Mouse (Mus musculus) frontal cortex, adult (tissue): ENCODE results near the gene Rnpepl1.

Experiments
- ATAC-seq: cut with Nextera tagmentation; 2 replicates; pipeline ENCODE4 v1.9.2; 2017; ENCODE audit warnings: mild to moderate bottlenecking, moderate library complexity, mixed read lengths; ENCODE audit not compliant: low TSS enrichment

The Rnpepl1 gene

DNA sequence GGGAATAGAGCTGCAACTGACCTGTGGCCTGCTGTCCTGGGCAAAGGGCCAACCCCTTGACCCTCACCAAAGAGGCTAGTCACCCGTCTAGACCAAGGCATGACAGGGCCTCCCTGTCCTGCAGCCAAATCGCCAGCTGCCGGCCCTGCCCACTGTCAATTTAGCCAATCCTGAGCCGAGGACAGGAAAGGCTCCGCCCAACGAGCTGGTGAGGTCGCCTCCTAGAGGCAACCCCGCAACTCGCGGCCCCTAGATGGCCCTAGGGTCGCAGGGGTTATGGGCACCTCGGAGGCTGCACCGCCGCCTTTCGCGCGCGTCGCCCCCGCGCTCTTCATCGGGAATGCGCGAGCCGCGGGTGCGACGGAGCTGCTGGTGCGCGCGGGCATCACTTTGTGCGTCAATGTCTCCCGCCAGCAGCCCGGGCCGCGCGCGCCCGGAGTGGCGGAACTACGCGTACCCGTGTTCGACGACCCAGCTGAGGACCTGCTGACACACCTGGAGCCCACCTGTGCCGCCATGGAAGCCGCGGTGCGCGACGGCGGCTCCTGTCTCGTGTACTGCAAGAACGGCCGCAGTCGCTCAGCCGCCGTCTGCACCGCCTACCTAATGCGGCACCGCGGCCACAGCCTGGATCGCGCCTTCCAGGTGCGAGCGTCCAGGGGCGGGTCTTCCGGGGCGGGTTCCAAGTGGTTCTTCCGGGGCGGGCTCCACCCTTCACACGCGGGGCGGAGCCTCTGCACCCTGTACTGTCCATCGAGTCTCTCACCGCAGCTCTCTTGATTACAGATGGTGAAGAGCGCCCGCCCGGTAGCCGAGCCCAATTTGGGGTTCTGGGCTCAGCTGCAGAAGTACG, 3.6 kb upstream of the Rnpepl1 start, which contains the start of gene Dusp28:
Gene Dusp28, plus strand, starts transcription at position 203 of the 853 bp plus-strand sequence.
- peak; percentile 53 for ATAC-seq

DNA sequence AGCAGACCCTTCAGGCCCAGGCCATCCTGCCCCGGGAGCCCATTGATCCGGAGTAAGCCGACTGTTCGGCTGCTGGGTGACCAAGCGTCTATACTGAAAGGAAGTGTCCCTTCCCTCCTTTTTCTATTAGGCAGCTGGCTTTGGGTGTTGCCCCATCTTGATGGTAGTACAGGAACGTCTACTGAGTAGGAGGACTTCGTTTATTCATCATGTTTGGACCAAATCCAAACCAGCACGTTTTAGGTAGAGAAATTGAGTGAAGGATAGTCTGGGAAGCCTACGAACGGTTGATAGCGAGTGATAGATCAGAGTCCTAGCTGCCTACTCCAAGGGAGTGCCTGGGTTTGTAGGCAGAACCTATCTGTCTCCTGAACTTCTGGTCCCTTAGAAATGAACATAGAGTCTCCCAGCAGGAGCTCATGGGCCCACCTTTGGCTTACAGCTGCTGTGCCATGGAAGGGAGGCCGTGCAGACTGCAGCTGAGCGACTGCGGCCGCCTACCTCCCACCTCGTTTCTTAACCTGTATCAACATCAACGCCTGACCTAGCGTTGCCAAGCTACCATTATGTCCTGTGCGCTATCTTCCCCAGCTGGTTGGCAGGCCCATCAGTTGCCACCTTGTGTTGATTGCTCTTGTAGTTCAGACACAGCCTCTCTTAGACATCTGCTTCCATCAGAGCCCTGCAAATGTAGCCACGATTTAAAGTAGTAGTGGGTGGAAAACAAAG, 2.8 kb upstream of the Rnpepl1 start:
- no peak for ATAC-seq

DNA sequence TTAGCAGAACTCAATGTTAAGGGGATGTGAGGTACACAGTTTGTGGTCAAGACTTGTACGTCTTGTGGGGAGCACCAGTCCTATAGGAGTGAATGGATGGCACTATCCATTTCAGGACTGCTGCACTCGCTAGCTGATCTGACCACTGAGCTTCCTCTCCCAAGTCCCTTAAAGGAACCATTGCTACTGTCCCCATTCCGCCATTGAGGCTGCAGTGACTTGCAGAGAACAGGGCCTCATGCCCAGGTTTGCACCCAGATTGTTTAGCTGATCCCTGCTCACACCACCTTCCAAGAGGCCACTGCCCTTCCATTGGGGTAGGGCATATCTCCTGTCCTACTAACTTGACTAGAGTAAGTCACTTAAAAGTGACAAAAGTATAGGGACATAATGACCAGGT, 1.9 kb upstream of the Rnpepl1 start:
- ATAC-seq = no peak

DNA sequence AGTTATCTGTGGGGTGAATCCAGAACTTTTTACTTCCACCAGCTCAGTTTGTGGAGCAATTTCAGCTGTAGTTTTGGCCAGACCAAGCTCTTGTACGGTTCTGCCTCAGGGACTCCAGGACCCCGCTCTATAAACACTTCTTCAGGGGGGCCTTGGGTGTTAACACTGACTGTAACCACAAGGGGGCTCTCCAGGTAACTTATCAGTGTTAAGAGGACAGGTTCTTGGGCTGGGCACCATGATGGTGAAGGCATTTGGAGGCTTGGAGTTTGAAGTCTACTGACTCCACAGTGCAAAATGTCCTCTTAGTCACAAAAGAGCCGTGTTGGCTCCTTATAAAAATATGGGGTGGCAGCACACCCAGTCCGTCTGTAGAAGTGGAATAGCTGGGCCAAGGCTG, 1.5 kb upstream of the Rnpepl1 start:
- ATAC-seq = no peak

DNA sequence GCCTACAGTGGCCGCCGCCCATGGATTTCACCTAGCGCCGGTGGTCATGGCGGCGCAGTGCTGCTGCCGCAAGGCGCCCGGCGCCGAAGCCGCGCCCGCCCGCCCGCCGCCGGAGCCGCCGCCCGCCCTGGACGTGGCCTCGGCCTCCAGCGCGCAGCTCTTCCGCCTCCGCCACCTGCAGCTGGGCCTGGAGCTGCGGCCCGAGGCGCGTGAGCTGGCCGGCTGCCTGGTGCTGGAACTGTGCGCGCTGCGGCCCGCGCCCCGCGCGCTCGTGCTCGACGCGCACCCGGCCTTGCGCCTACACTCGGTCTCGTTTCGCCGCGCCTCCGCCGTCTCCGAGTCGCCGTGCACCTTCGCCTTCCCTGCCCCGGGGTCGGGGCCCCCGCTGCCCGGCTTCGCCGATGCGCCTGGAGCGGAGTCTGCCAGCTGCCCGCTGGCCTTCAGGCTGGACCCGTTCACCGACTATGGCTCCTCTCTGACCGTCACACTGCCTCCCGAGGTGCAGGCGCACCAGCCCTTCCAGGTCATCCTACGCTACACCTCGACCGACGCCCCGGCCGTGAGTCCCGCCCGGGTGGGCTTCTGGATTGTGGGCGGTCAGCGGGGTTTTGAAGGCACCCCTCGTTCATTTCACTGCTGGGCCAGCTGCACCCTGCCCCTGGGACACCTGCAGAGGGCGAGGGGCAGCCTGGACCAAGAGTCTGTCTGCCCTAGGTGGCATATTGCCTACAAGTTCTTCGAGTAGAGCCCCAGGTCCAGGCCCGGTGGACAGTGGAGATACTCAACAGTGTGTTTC, 540 bp downstream of the Rnpepl1 start:
- ATAC-seq = peak; percentile 14

DNA sequence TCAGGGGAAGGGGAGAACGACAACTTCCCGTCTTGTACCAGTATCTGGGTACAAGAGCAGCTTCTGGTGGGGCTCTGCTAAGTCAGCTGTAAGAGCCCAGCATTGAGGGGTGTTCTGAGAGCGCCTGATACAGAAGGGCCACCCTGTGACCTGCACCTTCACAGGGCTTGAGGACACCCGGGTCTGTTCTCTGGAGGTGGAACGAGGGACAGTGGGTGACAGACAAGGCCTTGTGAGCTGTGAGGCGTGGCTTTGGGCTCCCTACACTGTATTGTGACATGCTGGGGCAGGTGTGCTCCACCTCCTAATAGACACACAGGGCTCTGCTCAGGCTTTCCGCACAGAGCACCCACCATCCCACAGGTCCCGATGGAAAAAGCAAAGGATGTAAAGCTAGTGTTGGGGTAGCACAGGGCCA, 1.1 kb downstream of the Rnpepl1 start:
- no peak for ATAC-seq

DNA sequence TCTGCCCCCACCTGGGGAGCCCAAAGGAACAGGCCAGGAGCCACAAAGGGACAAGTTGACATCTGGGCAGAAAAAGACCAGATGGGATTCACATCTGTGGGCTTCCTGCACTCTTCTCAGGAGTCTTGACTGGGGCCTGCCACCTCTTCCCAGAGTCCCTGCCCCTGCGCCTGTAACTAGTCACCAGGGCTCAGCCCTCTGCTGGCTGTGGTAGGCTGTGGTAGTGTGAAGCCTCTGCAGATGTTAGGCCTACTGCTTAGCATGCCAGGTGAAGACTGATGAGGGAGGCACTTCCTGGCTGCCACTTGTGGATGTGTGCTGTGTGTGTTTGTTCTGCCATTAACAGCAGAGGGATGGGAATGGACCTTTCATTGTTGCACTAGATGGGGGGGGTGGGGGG, 1.7 kb downstream of the Rnpepl1 start:
- ATAC-seq = no peak

DNA sequence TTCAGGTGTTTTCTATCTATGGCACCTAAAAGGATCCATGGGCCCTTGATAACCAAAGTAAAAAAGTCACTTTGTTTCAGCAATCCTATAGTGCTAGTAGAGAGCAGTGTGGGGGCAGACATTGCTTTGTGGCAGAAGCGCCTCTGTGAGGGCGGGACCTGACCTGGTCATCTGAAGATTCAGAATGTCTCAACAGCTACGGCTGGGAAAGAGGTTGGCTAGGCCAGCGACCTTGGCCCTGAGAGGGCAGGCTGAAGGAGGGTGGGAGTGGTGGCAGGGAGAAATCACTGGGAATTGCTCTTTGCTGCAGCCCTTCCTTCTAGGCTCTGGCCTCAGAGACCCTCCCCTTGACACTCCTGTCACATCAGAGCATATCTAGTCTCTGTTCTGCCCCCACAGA, 3.7 kb downstream of the Rnpepl1 start:
- no peak for ATAC-seq

DNA sequence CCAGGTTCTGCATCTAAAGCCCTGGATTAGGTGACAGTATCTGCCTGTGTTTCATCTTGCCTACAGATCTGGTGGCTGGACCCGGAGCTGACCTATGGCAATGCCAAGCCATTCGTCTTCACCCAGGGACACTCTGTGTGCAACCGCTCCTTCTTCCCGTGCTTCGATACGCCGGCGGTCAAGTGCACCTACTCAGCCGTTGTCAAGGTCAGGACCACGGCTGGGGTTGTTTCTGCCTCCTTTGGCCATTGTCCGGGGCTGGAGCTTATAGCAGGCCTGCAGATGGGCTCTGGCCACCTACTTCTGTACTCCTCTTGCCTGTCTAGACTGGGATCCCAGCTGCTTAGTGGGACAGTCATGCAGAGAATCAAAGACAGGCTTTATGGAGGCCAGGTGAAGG, 4.4 kb downstream of the Rnpepl1 start:
- ATAC-seq = no peak

DNA sequence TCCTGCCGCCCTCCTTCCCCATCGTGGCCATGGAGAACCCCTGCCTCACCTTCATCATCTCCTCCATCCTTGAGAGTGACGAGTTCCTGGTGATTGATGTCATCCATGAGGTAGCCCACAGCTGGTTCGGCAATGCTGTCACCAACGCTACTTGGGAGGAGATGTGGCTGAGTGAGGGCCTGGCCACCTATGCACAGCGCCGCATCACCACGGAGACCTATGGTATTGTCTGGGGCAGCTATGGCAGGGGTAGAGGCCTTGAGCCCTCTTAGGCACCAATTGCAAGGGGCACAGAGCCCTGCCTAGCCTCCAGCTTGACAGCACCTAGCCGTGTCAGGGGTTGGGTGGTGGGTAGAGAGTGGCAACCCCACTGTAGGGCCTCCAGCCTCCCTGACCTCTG, 6.1 kb downstream of the Rnpepl1 start:
- ATAC-seq = no peak

DNA sequence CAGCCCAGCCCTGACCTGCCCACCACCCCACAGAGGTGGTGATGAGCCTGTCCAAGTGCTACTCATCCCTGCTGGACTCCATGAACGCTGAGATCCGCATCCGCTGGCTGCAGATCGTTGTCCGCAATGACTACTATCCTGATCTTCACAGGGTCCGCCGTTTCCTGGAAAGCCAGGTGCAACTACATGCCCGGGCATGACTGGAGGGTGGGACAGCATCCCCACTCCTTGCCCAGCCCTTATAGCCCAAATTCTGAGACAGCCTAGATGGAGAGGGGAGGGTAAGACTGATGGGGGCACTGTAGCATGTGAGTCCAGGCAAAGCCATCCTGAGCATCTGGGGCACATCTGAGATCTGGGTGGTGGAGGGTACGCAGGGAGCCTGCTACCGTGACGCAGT, 8.6 kb downstream of the Rnpepl1 start:
- no peak for ATAC-seq

DNA sequence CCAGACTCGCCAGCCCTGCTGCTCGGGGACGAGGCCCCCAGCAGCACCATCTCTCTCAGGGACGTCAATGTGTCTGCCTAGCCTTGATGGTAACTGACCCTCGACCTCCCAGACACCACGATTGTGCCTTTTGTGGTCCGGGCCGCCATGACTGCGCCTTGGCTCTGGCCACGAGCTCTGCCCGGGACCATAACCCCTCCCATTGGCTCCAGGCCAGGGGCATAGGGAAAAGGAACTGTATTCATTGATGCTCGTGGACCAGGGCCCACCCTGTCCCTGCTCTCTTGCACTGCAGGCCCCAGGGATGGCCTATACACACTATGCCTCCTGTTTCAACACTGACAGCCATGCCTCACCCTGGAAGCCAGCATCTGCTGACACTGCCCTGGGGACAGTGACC, 9.2 kb downstream of the Rnpepl1 start:
- ATAC-seq = no peak

DNA sequence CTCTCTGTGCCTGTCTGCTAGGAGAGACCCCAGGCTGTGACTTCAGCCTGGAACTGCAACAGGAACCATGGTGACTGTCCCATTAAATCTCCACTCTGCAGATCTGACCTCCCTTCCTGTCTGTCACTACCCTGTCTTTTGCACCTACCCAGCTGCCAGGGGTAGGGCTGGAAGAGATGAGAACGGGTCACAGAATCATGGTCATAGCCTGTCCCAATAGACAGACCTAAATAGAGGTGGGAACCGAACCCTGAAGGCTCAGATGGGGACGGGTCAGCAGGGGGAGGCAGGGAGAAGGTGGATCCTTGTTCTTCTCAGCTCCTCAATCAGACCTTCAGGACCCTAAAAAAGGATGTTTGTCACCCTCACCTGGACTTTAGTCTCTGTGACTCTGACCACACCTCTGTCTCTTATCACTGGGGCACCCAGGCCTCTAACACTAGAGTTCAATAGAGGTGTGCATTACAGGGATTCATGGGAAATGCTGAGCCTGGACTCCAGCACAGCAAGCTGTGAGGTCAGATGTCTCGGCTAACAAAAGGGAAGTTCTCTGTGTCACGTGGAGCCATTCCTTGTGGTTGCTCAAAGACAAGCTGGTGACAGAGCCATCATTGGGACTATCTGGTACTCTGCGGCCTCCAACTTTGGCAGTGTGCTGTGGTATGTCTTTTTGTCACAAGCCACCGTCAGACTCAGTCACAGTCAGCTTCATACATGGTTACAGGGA, 10.1 kb downstream of the Rnpepl1 start:
- no peak for ATAC-seq

DNA sequence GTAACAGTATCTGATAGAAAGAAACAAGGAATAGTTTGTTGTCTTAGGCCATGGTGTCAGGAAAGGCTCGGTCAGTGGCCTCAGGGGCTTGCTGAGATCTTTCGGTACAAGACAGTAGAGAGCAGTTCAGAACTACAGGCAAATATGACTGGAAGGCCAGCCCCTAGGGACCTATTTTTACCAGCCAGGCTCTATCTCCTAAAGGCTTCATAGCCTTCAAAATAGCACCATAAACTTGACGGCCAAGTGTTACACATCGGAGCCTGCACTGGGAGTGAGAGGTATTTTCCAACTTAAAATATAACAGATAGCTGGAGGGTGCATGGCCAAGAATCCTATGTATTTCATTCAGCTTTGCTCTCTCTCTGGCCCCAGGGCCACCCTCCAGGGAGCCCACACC, 10.9 kb downstream of the Rnpepl1 start:
- no peak for ATAC-seq

DNA sequence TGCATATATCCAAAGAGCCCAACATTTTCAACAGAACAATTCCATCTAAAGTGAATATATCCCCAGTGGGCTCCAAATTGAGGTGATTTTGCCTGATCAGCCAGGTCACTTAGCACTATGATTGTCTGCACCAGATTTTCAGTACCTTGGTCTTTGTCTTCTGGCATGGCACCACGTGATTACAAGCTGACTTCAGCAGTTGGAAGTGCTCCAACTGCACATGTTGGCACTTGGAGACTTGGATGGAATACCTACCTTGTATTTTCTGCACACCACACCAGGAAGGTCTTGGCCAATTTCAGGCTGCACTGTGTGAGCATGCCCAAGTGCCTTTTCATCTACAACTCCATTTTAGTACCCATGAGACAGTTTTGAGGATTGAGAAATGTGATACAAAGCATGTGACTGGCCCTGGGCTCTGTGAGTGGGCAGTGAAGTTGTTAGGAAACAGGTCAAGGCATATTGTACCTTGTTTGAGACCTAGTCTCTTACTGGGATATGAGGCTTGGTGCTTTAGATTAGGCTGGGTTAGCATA, 19.7 kb downstream of the Rnpepl1 start:
- no peak for ATAC-seq

DNA sequence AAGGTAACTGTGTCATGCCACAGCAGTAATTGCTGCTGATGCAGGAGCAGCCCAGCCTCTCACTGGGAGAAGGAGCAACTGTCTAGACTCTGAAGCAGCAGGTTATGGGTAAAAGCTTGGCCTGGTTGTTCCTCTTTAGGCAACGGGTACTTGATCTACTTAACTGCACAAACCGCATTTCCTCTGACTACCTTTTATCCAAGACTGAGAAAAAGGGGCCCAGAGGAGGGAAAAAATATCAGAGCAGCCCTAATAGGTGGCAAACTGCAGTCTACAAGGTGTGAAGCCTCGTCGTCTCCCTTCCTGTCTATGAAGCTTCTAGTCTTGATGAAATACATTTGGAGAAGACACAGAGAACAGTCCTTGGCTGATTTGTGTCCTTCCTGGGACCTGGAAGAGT, 23.0 kb downstream of the Rnpepl1 start:
- no peak for ATAC-seq

DNA sequence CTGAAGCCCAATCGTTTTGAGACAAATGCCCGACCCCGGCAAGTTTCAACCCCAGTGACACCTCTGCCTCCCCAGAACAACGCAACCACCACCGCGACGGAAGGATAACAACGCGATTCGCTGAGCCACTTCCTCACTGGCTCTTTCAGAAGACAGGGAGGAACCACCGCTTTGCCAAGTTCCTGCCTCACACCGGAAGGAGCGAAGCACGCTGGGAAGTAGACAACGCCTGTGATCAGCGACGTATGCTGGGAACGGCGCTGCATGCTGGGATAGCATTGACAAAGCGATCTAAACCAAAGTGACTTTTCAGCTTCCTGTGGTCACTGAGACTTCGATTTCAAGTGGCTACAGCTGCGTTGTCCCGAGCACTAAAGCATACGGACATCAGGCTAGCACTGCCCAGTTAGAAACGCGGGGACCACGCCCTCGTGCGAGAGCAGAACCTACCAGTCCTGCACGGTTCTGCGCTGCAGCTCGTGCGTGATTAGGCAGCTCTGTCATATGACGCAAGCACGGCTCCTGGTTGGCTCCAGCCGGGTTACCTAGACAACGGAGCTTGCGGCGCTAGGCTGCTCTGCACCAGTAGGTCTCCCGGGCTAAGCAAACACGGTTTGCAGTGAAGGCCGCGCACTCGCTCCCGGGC, 23.7 kb downstream of the Rnpepl1 start, which contains the start of gene Capn10:
Gene Capn10, plus strand, starts transcription at position 195 of the 646 bp plus-strand sequence.
- ATAC-seq = peak; percentile 98

DNA sequence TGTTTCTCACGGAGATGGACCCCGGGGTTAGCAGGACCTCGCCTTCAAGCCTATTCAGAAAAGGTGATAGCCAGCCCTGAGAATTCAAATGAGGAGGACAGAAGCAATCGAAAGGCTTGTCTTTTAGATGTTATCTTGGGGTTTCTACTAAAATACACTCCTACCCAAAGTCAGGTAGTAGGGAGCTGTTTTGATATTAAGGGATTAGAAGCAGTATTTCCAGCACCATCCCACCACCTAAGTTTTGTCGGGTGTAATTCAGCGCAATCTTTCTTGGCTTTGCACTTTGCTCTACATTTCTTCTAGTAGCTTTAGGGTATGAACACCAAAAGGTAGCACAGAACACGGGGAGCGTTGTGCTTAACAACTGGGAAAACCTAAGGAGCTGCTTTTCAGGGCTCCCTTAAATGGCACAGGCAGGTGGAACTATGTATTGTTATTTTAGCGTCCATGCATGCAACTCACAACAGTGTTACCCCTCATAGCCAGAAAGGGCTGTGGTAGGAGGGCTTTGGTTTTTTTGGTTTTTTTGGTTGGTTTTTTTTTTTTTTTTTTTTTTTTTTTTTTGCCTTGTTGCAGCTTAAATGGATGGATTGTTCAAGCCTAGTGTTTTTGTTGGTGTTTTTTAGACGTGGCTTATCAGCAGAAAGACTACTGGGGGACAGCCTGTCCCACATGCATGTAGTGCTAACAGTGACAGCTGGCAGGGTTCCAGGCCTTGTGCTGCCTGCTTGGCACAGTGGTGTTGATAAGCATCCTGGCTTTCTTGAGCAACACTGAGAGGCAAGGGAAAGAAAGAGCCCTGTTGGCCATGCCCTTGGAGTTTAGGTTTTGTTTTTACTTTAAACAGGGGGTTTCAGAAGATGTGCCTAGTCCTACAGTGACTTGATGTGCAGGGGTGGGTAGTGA, 24.7 kb downstream of the Rnpepl1 start:
- ATAC-seq = no peak

DNA sequence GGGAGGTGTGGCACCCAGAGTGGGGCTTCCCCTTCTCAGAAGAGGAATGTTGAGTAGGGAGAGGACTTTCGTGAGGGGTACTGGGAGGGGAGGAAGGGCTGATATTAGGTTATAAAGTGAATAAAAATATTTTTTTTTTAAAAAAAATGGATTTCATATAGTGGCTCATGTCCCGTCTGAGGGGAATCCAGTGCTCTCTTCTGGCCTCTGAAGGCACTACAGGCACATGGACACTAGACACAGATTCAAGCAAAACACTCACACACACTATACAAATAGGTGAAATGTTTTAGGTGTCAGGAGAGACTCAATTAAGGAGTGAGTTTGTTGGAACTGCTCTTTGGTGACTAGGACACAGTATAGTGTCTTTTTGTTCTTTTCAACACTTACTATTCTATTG, 25.4 kb downstream of the Rnpepl1 start:
- ATAC-seq = no peak

DNA sequence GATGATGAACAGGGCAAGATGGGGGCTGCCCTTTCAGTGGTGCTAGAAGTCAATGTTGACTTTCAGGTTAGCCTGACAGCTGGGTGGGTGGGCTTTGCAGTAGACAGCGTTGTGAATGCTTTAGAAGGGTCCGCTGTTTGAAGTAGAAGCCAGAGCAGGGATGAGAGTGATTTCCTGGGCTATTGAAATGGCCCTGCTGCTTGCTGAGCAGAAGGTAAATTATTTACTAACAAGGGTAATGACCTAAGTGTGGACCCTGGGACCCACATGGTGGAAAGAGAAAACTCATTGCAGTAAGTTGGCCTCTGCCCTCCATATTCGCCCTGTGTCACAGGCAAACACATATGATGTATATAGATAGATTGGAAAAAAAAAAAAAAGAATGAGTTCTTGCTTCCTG, 25.9 kb downstream of the Rnpepl1 start:
- no peak for ATAC-seq
